Mouse (Mus musculus) kidney, postnatal 14 days (tissue): ENCODE data around the gene Dlk2.
A peak's percentile ranks its signal among the peaks of the same experiment; 100 is the strongest.

Experiments
- DNase-seq: peaks from one replicate; pipeline ENCODE4 v3.0.0; 2022; ENCODE audit warnings: mixed read lengths

Gene Dlk2

DNA sequence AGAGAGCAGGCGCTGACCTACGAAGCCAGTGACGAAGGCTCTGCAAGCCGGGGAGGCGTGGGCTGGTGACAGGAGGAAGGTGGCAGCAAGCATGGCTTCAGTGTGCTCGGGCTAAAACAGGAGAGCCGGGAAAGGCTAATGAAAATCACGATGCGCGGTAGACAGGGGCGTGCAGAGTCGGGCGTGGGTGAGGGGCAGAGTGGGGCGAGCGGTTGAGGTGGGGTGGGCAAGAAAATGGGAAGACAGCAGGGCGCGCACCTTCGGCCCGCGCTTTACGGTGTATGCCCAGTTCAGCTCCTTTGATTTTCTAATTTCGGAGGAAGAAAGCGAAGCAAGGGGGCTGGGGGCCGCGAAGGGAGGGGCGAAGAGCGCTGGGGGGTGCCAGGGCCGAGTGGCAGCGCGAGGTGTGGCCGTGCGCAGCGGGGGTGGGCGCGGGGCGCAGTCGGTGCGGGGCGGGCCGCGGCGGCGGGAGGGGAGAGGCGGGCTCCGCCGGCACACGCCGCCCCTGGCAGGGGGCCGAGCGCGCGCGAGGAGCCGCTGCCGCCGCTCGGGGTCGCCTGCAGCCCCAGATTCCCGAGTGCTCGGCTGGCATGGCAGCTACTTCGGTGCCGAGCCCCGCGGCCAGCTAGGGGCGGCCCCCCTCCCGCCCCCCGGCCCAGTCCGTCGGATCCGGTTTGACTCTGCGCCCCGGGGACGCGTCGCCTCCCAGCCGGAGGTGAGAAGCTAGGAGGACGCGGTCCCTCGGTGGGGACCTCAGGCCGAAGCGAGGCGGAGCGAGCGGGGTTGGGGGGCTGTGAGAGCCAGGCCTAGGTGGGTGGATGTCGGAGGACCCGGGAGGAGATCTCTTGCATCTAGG, at the start of gene Dlk2:
Gene Dlk2, plus strand, starts transcription at position 58 of the 856 bp plus-strand sequence.
- DNase-seq, result no peak

DNA sequence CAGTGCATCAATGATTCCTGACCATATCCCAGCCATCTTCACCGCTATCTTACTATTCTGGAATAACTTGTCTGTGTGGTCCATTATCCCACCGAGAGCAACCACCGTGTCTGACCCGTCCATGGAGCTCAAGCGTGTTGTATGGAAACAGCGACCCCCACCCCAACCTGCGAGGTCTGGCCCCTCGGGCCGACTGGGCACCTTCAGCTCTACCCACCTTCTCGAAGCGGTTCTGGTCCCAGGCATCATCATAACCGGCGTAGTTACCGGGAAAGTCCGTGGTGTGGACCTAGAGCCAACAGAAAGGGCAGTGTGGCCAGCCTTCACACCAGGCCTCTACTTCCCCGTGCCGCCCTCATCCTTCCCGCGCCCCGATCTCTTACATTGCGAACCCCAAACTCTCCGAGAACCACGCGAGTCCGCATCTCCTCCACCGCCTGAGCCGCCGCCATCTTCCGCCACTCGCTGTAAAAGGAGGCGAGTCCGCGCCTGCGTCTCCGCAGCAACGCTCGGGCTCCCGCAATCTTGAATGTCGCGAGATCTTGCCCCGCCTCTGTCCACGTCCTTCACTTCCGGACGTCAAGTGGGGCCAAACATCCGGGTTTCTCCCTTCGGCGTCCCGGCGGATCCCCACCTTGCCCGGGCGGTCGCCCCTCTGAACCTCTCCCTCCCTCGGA, 49.6 kb upstream of the Dlk2 start, which contains the start of the genes Polr1c and Yipf3:
Gene Polr1c, minus strand, starts transcription at position 543 of the 677 bp plus-strand sequence.
Gene Yipf3, plus strand, starts transcription at position 569 of the 677 bp plus-strand sequence.
- peak; percentile 97 for DNase-seq

DNA sequence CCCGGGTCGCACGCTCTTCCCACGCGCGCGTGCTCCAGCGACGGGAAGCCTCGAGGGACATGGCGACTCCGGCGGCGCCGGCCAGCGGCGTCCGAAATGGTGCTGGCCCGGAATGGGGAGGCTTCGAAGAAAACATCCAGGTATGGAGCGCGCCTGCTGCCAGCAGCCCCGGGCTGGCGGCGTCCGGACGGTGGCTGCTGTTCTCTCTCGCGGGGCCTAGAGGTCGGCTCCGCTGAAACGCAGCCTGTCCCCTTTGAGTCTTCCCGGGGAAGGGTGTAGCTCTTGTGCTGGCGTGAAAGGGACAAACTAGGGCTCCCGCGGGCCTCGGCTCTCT, 49.1 kb upstream of the Dlk2 start:
- DNase-seq, result no peak

DNA sequence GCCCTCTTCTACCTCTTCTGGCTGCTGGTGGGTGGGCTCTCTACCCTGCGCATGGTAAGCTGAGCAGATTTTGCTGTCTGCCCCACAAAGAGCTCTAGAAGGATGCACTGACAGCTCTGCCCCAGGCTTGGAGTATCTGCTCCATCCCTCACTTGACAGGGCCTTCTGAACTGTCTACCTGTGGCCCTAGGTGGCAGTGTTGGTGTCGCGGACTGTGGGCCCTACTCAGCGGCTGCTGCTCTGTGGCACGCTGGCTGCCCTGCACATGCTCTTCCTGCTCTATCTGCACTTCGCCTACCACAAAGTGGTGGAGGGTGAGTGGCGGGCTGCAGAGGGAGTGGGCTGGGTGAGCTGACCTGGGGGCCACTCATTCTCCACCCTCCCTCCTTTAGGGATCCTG, 46.0 kb upstream of the Dlk2 start:
- no peak for DNase-seq

DNA sequence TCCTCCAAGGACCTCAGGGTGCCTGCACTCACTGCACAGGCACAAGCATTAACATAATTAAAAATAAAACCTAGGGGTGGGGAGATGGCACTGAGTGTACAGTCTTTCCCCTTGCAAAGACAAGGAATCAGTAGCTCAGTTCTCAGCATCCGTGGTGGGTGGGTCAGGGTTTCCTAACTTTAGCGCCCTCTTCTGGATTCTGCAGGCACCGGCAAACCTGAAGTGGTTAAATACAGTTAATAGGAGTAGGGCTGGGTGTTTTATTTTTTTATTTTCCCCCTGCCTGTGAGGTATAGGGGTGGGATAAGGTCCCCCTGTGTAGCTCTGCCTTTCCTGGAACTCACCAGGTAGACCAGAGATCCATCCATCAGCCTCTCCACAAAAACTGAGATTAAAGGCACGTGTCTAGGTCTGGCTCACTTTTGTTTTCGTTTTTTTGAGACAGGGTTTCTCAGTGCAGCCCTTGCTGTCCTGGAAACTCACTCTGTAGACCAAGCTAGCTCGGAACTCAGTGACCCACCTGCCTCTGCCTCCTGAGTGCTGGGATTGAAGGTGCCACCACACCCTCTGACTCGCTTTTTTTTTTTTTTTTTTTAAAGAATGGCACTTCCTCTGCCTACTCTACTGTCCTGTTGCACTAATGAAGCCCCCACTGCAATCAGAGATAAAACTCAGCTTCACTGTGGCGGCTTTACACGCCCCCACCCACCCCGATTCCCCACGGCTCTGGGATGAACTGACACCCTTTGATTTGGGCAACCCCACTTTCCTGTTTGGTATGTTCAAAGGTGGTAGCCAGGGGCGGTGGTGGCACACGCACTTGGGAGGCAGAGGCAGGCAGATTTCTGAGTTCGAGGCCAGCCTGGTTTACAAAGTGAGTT, 44.4 kb upstream of the Dlk2 start:
- peak; percentile 44 for DNase-seq

DNA sequence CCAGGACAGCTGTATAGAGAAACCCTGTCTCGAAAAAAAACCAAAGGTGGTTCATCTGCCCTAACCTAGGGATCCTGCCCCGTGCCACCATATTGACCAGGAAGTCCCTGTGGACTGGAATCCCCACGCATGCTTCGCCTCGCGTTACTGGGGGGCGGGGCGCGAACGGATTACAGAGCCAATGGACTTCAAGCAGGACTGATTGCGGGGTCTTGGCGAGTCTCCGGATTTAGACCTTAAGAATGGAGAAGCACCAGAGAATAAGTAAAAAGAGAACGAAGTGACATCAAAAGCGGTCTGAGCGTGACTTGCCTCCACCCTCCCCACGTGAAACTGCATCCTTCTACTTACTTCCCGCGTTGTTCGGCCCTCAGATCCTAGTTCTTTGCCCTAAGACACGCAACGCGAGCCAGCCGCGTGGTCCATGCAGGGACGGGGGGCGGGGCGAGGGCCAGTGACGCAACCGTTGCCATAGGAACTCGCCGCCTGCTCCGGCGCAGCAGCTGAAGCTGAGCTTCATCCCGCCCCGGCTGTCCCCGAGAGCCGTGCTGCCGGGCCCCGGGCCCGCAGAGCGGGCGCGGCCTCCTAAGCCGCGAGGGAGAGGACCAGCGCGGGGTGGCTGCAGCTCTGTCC, 43.7 kb upstream of the Dlk2 start, which contains the start of gene Lrrc73:
Gene Lrrc73, plus strand, starts transcription at position 80 of the 633 bp plus-strand sequence.
- DNase-seq, result peak; percentile 95

DNA sequence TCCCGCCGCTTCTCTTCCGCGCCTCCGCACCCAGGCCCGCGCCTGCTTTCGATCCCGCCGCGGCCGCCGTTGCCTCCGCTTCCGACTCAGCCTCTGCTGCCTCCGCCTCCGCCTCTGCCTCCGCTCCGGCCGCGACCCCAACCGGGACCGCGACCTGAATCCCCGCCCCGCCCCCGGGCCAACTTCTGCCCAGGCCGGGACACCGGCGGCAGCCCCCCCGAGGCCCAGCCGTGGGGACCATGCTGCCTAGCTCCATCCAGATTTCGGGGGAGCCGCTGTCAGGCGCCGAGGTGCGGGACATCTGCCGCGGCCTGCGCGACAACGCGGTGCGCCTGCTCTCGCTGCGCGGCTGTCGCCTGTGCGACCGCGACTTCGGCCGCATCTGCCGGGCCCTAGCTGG, 43.1 kb upstream of the Dlk2 start:
- no peak for DNase-seq

DNA sequence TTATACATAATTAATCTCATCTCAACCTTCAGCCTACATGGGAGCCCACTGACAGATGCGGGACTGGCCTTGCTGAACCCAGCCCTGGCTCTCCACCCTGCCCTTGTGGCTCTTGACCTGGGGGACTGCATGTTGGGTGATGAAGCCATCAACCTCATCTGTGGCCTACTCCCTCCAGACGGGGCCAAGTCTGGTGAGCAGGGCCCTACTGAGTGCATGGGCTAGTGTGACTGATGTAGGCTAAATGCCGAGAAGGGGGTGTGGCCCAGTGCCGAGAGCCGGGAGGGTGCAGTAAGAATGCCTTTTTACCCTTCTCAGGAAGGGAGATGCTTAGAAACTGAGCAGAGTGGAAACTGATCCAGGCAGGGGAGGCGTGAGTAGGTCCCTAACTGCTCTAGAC, 42.1 kb upstream of the Dlk2 start:
- DNase-seq, result no peak

DNA sequence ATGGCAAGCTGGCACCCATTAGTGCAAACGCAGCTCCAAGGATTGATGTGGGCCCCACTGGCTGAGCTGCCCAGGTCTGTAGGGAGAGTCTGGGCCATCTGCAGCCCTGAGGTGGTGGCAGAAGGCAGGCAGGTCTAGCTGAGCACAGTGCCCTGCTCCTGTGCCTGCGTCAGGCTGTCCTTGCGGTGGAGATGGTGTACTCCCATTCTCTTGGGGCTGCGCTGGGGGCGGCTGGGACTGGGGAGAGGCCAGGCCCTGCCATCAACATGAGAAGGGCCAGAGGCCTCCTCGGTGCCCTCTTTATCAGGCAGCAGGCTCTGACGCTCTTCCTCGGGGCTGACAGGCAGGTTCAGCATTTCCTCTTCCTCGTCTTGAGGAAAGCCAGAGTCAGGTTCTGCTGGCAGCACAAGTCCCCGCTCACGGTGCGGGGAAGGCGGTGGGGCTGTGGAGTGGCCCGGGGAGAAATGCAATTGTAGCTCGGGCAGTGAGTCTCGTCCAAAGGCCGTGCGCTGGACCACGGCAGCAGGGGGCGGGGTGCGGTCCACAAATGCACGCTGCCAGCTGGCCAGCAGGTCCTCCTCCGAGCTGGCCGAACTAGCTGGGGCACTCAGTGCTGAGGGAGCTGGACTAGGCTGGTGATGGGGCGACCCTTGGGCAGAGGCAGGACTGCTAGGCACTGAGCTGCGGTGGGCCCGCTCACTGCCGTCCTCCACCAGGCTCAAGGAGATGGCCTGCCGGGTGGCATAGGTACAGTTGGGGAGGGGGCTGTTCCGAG, 38.8 kb upstream of the Dlk2 start:
- DNase-seq, result no peak

DNA sequence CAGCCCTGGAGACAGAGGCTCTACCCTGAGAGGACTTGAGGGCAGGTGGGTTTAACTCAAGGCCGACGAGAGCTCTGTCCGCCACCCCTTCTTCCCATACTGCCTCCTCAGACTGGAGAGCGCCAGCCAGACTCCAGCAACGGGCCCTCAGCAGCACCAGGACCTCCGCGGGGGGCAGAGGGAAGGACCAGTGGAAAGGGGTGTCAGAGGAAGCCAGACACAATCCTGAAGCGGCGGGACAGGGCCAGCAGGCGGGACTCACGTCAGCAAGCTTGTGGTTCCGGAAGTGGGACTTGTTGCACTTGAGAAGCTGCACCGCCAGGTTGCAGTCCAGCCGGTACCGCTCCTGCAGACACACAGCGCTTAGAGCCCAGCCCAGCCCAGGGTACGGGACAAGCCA, 37.5 kb upstream of the Dlk2 start:
- DNase-seq, result no peak

DNA sequence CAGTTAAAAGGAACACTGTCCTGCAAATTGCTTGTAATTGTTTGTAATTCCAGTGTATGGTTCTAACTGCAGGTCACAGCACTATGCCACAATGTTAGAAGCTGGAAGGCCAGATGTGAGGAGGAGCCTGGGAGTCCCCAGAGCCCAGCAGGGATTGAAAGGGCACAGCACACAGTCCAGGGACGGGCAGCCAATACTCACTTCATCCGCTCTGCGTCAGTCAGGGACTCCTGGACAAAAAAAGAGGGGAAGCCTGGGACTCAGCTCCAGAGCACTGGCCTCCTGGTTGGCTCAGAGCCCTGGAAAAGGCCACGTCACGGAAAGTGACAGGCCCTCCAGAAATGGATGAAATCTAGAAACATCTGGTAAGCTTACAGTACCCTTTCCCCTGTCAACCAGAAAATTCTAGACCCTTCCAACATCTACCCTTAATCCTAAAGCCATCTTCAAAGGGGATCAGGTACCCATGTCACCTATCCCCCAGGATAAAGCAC, 35.0 kb upstream of the Dlk2 start:
- no peak for DNase-seq

DNA sequence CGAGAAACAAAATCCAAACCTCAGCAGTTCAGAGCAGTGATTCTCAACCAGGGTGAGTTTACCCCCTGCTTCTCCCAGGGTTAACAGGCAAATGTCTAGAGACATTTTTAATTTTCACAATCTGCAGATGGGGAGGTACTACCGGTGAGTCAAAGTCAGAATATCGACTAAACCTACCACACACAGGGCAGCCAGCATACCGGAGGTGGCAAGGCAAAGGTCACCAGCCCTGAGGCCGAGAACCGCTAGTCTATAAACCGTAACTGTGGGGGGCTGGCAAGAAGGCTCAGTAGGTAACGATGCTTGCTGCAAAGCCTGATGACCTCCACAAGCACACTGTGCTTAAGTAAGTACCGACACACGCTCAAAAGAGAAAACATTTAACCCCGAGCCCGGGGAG, 31.7 kb upstream of the Dlk2 start:
- DNase-seq, result no peak

DNA sequence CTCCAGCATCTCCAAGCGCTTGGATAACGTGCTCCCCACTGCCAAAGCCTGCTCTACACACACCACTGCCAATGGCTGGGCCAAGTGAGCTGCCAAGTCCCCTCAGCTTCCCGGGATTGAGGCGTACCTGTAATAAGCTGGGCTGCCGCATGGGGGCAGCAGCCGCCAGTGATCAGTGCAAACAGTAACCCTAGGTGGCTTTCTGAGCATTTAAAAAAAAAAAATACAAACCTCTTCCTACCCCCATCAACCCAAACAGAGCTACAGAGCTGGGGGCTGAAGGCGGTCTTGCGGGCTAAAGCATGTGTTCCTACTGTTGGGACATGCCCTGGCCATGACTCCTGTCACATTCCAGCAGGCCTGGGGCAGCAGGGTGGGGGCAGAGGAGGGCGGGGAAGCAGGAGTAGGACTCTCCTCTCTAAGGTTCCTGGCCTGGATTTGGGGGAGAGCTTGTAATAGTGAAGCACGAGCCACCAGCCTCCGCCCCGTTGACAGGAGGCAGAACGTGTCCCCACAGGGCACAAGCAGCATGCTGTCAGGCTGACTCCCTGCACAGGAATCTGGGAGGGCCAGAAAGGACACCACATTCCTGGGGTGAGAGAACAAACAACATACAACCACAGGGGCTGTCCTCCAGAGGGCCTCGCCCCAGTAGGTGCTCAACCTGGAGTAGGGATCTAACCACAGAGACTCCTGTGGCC, 31.2 kb upstream of the Dlk2 start:
- DNase-seq, result peak; percentile 86

DNA sequence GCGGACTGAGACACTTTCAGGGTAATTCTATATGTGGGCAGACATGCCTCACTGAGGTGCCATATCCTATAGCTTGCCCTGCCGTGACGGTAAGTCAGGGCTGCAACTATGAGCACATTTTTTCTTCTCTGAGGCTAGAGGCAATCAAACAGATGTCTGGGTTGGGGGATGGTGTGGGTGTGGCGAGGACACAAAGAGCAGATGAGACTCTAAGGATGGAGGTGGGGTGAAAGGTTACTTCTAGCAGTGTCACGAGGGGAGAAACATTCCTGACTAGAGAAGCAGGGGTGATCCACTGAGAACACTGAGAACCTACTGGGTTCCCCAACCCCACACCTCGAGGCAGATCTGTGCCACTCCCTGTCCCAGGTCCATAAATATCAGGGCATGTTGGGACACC, 30.2 kb upstream of the Dlk2 start:
- DNase-seq, result no peak

DNA sequence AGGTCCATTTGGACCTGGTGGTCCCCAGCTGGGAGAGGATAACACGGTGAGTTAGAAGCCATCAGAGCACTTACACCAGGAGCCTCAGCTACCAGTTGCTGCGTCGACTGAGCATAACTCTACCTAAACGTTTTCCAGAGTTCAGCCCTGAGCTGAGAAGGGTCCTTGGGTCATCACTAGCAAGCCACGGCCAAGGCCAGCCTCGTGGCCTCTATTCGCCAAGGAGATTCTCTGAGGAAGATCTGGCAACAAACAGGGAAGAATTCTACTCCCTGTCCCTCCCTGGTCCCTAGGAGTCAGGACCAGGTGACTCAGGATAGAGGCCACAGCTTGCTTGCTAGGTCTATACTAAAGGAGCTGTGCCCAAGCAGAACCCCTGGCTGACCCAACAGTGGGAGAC, 29.7 kb upstream of the Dlk2 start:
- no peak for DNase-seq

DNA sequence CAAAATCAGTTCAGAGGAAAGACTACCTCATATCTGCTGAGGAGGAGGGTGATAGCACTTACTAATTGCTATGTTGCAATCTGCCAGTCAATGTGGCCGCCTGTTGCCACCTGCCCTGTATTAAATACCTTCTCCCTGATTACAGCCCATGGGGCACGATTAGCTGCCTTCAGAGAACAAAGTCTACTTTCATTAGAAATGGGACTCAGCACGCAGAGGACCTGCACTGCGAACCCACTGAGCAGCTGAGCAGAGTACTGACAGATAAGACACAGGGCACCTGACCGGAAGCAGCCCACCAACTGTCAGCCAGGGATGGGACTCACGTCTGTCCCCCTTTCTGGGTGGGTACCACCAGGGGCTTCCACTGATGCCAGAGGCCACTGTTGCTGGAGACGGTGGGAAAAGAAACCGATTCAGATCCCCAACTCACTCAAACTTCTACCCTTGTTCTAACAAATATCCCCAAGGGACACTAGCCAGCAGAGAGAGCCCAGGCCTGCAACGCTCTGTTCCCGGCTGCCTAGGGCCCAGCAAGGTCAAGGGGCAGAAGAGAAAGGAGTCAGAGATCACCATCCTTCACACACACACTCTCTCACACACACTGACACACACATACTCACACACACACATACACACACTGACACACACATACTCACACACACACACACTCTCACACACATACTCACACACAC, 29.0 kb upstream of the Dlk2 start:
- no peak for DNase-seq

DNA sequence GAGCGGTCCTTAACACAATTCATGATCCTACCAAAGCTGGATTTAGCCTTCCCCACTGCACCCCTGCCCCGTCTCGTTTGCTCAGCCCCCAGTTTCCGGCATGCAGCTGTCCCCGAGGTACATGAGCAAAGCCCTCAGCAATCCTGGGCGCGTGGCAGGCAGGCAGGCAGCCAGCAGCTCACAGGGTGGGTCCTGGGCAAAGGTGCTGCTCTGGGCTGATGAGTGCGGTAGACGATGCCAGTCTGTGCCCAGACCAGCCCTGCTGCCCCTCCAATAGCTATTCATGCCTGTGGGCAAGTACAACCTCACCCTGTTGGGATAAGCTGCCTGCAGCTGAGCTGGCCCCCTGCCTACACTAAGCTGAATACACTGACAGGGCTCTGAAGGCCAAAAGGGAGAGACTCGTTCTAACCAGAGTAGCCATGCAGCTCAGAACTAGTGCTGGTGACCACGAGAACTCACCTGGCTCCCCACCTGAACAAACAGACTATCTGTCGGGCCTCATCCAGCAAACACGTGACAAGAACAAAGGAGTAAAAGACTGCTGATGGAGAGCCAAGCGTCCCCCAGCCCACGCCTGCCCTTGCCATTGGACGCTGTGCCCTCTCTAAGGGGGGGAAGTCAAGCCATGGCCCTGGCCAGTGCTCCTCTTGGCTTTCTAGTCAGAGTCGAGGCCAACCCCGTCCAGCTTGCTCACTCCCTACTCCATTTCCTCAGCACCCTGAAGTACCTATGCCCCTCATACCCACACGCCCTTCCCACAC, 27.3 kb upstream of the Dlk2 start:
- DNase-seq, result peak; percentile 62

DNA sequence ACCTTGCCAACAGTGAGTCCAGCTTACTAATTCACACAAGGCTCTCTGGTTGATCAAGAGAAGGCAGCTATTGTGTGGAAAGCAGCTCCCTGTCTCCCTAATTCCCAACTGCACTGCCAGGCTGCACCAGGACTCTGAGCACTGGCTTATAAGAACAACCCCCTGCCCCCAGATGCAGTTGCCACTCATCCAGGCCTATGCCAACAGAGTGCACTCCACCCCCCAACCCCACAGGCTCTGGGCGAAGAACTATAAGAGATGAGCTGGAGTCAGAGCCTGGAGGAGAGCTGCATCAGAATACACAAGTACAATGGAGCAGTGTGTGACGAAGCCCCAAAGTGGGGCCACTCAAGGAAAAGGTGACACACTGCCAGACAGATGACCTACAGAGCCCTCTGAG, 25.2 kb upstream of the Dlk2 start:
- DNase-seq, result no peak

DNA sequence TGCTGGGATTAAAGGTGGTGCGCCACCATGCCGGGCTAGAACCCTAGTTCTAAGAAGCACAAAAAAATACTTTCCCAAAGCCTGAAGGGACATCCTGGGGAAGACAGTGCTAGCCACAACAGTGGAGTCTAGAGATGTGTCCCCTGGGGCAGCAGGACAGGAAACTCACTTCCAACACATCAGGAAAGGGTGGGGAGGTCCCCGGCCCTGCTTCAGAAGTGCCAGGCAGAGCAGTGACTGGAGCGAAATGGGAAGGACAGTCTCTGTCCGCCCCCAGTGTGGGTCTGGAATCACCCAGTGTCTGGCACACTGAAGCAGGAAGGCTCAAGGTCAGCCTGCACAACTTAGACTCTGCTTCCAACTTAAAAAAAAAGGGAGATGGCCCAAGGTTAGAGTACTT, 24.5 kb upstream of the Dlk2 start:
- peak; percentile 72 for DNase-seq

DNA sequence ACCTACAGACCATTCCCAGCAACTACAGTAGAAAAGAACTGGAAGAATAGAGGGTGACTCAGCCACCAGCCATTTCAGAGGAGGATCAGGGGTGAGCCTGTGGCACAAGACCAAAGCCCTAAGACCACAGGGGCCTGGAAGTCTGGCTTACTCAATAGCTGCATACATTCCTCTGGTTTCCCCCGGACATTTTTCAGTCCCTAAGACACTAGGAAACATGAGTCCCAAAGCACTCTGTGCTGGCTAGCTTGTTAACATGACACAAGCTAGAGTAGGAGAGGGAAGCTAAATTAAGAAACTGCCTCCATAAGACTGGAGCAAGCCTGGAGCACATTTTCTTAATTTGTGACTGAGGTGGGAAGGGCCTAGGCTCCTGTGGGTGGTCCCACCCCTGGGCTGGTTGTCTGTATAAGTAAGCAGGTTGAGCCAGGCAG, 23.4 kb upstream of the Dlk2 start:
- DNase-seq, result no peak
